Comparison of ENCODE assay signal across 23 mouse cellular contexts in genomic region chr11:97009198-97009790, GRCm38 (mm10). TPM values are rescaled to one million over a fixed set of nuclear protein-coding genes. Genes with fewer than 3 reads are reported as not detected.
DNase-seq lines count a peak whose midpoint lies in the region; ATAC-seq and TF ChIP-seq lines count a peak whose summit lies in the region.
"Had no signal": no experiment of that assay in that cellular context is flagged by ENCODE, and none has a peak within 500 bp of the region (broad histone marks: within the 10 kb centered on the region; RNA-seq: fewer than 3 reads in every experiment).

No protein-coding gene starts in this region.

- 64% methylated on average over 8 of the region's 8 CpGs for WGBS in forebrain, embryonic 10.5 days
- 69% methylated on average over 8 of the region's 8 CpGs for WGBS in forebrain, postnatal 0 days

- no peak for DNase-seq in forebrain, embryonic 10.5 days (ENCODE audit: extremely low spot score, low spot score)
- no peak for DNase-seq in forebrain, postnatal 0 days
- peak; percentile 23 for DNase-seq in MEL-GATA-1-ER (ENCODE audit: extremely low read depth, low read depth)
- DNase-seq in left cerebral cortex, postnatal 36 days (ENCODE audit: low spot score in 2 of 2) = no peak
- no peak for DNase-seq in c-Kit-positive CD71-positive TER-119-positive erythroid progenitor cells, embryonic 14.5 days (ENCODE audit: low spot score)
- DNase-seq: adrenal gland, adult 2 months; adrenal gland, postnatal 10 days; adrenal gland, postnatal 25 days; B cell, adult 2 months; cerebellum, adult 11-12 months; cerebellum, adult 2 months; cerebellum, adult 9-10 months; cerebellum, postnatal 10 days; cerebellum, postnatal 25 days; embryo, embryonic 11 days had no signal

- no peaks in the 10 kb centered on the region for H3K36me3 ChIP-seq in forebrain, embryonic 10.5 days (replicated peaks)
- no peaks in the 10 kb centered on the region for H3K36me3 ChIP-seq in forebrain, postnatal 0 days (ENCODE audit: insufficient read depth)
- H3K36me3 ChIP-seq: embryonic facial prominence, embryonic 13.5 days; embryonic facial prominence, embryonic 15.5 days; forebrain, embryonic 15.5 days had no signal

- intact Hi-C loops in left cerebral cortex, postnatal 36 days (cut with DNase I) = no loop called here

- no peak overlapping the region for H3K9ac ChIP-seq in forebrain, postnatal 0 days
- H3K9ac ChIP-seq: embryonic facial prominence, embryonic 13.5 days; embryonic facial prominence, embryonic 15.5 days; forebrain, embryonic 13.5 days; forebrain, embryonic 15.5 days had no signal

- no peak for TF ChIP-seq CTCF in forebrain, postnatal 0 days (IDR thresholded peaks at IDR 0.05; ENCODE audit: low read depth)

- H3K27me3 ChIP-seq in forebrain, embryonic 10.5 days (ENCODE audit: poor library complexity, severe bottlenecking) = peaks cover 81% of the 10 kb centered on the region
- H3K27me3 ChIP-seq in forebrain, postnatal 0 days (ENCODE audit: insufficient read depth, low read length) = peaks cover 4% of the 10 kb centered on the region

- H3K4me1 ChIP-seq in forebrain, embryonic 10.5 days = peaks cover 36% of the 10 kb centered on the region
- H3K4me1 ChIP-seq in forebrain, postnatal 0 days (ENCODE audit: insufficient read depth) = no peaks in the 10 kb centered on the region
- H3K4me1 ChIP-seq: embryonic facial prominence, embryonic 15.5 days; forebrain, embryonic 15.5 days had no signal

- no peak for ATAC-seq in forebrain, postnatal 0 days
- 0 out of 2 replicates have a peak, but pooled peaks have one; percentile 17 for ATAC-seq in granulocyte monocyte progenitor cell, adult 5-6 weeks (replicated peaks; ENCODE audit: poor library complexity, severe bottlenecking)
- ATAC-seq: CD4-positive, CD25-positive, alpha-beta regulatory T cell, adult 4 months; forebrain, embryonic 13.5 days; forebrain, embryonic 15.5 days had no signal

- H3K9me3 ChIP-seq in forebrain, embryonic 10.5 days = no peaks in the 10 kb centered on the region
- H3K9me3 ChIP-seq in forebrain, postnatal 0 days (ENCODE audit: low read length) = no peaks in the 10 kb centered on the region
- H3K9me3 ChIP-seq: embryonic facial prominence, embryonic 13.5 days; embryonic facial prominence, embryonic 15.5 days; forebrain, embryonic 13.5 days; forebrain, embryonic 15.5 days had no signal

- H3K27ac ChIP-seq in forebrain, embryonic 10.5 days = peak overlapping the region; percentile 6; the same call in 1 of the 2 replicates
- no peak overlapping the region for H3K27ac ChIP-seq in forebrain, postnatal 0 days (ENCODE audit: low read depth, low read length)
- H3K27ac ChIP-seq: embryonic facial prominence, embryonic 13.5 days; embryonic facial prominence, embryonic 15.5 days; forebrain, embryonic 13.5 days; forebrain, embryonic 15.5 days had no signal

- no peak overlapping the region for H3K4me2 ChIP-seq in forebrain, postnatal 0 days (ENCODE audit: low read depth)
- H3K4me2 ChIP-seq: embryonic facial prominence, embryonic 13.5 days; embryonic facial prominence, embryonic 15.5 days; forebrain, embryonic 13.5 days; forebrain, embryonic 15.5 days had no signal

- H3K4me3 ChIP-seq in forebrain, embryonic 10.5 days = no peak overlapping the region
- no peak overlapping the region for H3K4me3 ChIP-seq in forebrain, postnatal 0 days (ENCODE audit: low read depth, low read length)
- H3K4me3 ChIP-seq: embryonic facial prominence, embryonic 13.5 days; embryonic facial prominence, embryonic 15.5 days; erythroblast, embryonic 14.5 days; forebrain, embryonic 13.5 days; forebrain, embryonic 15.5 days had no signal

RNA-seq across cellular contexts. Expression of gene Sp6, which starts 3.9 kb away (rescaled TPM):
- polyA plus RNA-seq in forebrain, embryonic 10.5 days (2016; fragmentation: Nextera tagmentation; extraction: Ambion mirVana) = 1.8 and 2.1 TPM in 2 replicates
- total RNA-seq in forebrain, postnatal 0 days (2014; rRNA removed) = 0.85 and 0.86 TPM in 2 replicates
- polyA plus RNA-seq in forebrain, postnatal 0 days (2015; fragmentation: Nextera tagmentation; extraction: Ambion mirVana) = 0.35 and 0.75 TPM in 2 replicates
- 0.26 and 0.37 TPM in 2 replicates for total RNA-seq in granulocyte monocyte progenitor cell, adult 5-6 weeks (2014; fragmentation: Nextera tagmentation)
- not detected in 2 replicates for total RNA-seq in granulocyte monocyte progenitor cell, adult 5-6 weeks (2017)
- 1 to 10 TPM; 2.2 to 2.5 TPM for total RNA-seq in left cerebral cortex, postnatal 36 days (2021)
- polyA plus RNA-seq: erythroblast, embryonic 14.5 days; forebrain, embryonic 11.5 days had no signal

RNA-seq across cellular contexts. Expression of gene Scrn2, which starts 20.4 kb away (rescaled TPM):
- 44.1 and 44.6 TPM in 2 replicates for polyA plus RNA-seq in forebrain, embryonic 10.5 days (2016; fragmentation: Nextera tagmentation; extraction: Ambion mirVana)
- total RNA-seq in forebrain, postnatal 0 days (2014; rRNA removed) = 14.8 and 17.9 TPM in 2 replicates
- polyA plus RNA-seq in forebrain, postnatal 0 days (2015; fragmentation: Nextera tagmentation; extraction: Ambion mirVana) = 10.2 and 11.3 TPM in 2 replicates
- total RNA-seq in granulocyte monocyte progenitor cell, adult 5-6 weeks (2014; fragmentation: Nextera tagmentation) = 12.2 and 22.1 TPM in 2 replicates
- total RNA-seq in granulocyte monocyte progenitor cell, adult 5-6 weeks (2017) = 22.0 and 30.0 TPM in 2 replicates
- total RNA-seq in left cerebral cortex, postnatal 36 days (2021) = 1 to 10 TPM; 3.7 to 3.9 TPM

RNA-seq across cellular contexts. Expression of gene Sp2, which starts 26.5 kb away (rescaled TPM):
- 29.7 and 30.9 TPM in 2 replicates for polyA plus RNA-seq in forebrain, embryonic 10.5 days (2016; fragmentation: Nextera tagmentation; extraction: Ambion mirVana)
- 1.9 and 5.0 TPM in 2 replicates for total RNA-seq in forebrain, postnatal 0 days (2014; rRNA removed)
- 13.5 and 14.8 TPM in 2 replicates for polyA plus RNA-seq in forebrain, postnatal 0 days (2015; fragmentation: Nextera tagmentation; extraction: Ambion mirVana)
- total RNA-seq in granulocyte monocyte progenitor cell, adult 5-6 weeks (2014; fragmentation: Nextera tagmentation) = 19.8 and 22.3 TPM in 2 replicates
- total RNA-seq in granulocyte monocyte progenitor cell, adult 5-6 weeks (2017) = 2.2 and 2.8 TPM in 2 replicates
- 10 to 100 TPM; 13.1 to 14.5 TPM for total RNA-seq in left cerebral cortex, postnatal 36 days (2021)

RNA-seq across cellular contexts. Expression of gene Lrrc46, which starts 31.9 kb away (rescaled TPM):
- 2.6 and 2.7 TPM in 2 replicates for polyA plus RNA-seq in forebrain, embryonic 10.5 days (2016; fragmentation: Nextera tagmentation; extraction: Ambion mirVana)
- 1.0 and 1.6 TPM in 2 replicates for total RNA-seq in forebrain, postnatal 0 days (2014; rRNA removed)
- 4.9 and 5.8 TPM in 2 replicates for polyA plus RNA-seq in forebrain, postnatal 0 days (2015; fragmentation: Nextera tagmentation; extraction: Ambion mirVana)
- total RNA-seq in granulocyte monocyte progenitor cell, adult 5-6 weeks (2014; fragmentation: Nextera tagmentation) = not detected in 2 replicates
- 0.10 and 1.1 TPM in 2 replicates for total RNA-seq in granulocyte monocyte progenitor cell, adult 5-6 weeks (2017)
- total RNA-seq in left cerebral cortex, postnatal 36 days (2021) = under 1 TPM; 0.32 to 0.59 TPM
- polyA plus RNA-seq: CD4-positive, CD25-positive, alpha-beta regulatory T cell, adult 4 months; erythroblast, embryonic 14.5 days had no signal

RNA-seq across cellular contexts. Expression of gene Mrpl10, which starts 32.1 kb away (rescaled TPM):
- polyA plus RNA-seq in forebrain, embryonic 10.5 days (2016; fragmentation: Nextera tagmentation; extraction: Ambion mirVana) = 84.6 and 88.3 TPM in 2 replicates
- 41.6 and 55.5 TPM in 2 replicates for total RNA-seq in forebrain, postnatal 0 days (2014; rRNA removed)
- polyA plus RNA-seq in forebrain, postnatal 0 days (2015; fragmentation: Nextera tagmentation; extraction: Ambion mirVana) = 47.0 and 62.0 TPM in 2 replicates
- total RNA-seq in granulocyte monocyte progenitor cell, adult 5-6 weeks (2014; fragmentation: Nextera tagmentation) = 44.6 and 51.7 TPM in 2 replicates
- 22.9 and 23.2 TPM in 2 replicates for total RNA-seq in granulocyte monocyte progenitor cell, adult 5-6 weeks (2017)
- total RNA-seq in left cerebral cortex, postnatal 36 days (2021) = 10 to 100 TPM; 63.5 to 80.0 TPM
